Mouse (Mus musculus) intestine, embryonic 15.5 days (tissue): ENCODE measurements around the gene Tcf21. TPM values are rescaled to one million over a fixed set of nuclear protein-coding genes. Genes with fewer than 3 reads are reported as not detected.

Experiments used
- ATAC-seq: fragments of 200-750 bp; cut with Nextera tagmentation; 2 replicates; pipeline ENCODE4 v1.8.0; 2017; ENCODE audit warnings: moderate TSS enrichment, moderate library complexity
- H3K27ac ChIP-seq: fragments of 300-500 bp; sonication (generic); 2 replicates; pipeline ENCODE4 v1.5.1; 2015; ENCODE audit warnings: mild to moderate bottlenecking, inconsistent platforms
- H3K27me3 ChIP-seq: fragments of 300-500 bp; sonication (generic); replicated peaks from 2 replicates; pipeline ENCODE4 v1.6.1; 2015; ENCODE audit warnings: inconsistent platforms
- H3K36me3 ChIP-seq: fragments of 300-500 bp; sonication (generic); 2 replicates; pipeline ENCODE4 v1.6.1; 2015; ENCODE audit warnings: inconsistent platforms
- H3K4me1 ChIP-seq: fragments of 300-500 bp; sonication (generic); replicated peaks from 2 replicates; pipeline ENCODE4 v1.6.1; 2015; ENCODE audit warnings: inconsistent platforms
- H3K4me2 ChIP-seq: fragments of 300-500 bp; sonication (generic); replicated peaks from 2 replicates; pipeline ENCODE4 v1.6.1; 2015; ENCODE audit warnings: mild to moderate bottlenecking, inconsistent platforms
- H3K4me3 ChIP-seq: fragments of 300-500 bp; sonication (generic); replicated peaks from 2 replicates; pipeline ENCODE4 v1.5.1; 2015; ENCODE audit warnings: inconsistent platforms
- H3K9ac ChIP-seq: fragments of 300-500 bp; sonication (generic); 2 replicates; pipeline ENCODE4 v1.6.1; 2015; ENCODE audit warnings: inconsistent platforms
- H3K9me3 ChIP-seq: fragments of 300-500 bp; sonication (generic); 2 replicates; pipeline ENCODE4 v1.6.1; 2016; ENCODE audit warnings: inconsistent platforms
- WGBS: fragments of 180-500 bp; shearing (Covaris S2); methylation state at CpG from one replicate; pipeline ENCODE4 v1.1.7; 2015; 5-methylcytosine and 5-hydroxymethylcytosine counted together
- polyA plus RNA-seq: library from polyadenylated mRNA; unstranded; fragments of >200 nt; fragmentation: Nextera tagmentation; extraction: Ambion mirVana; gene quantifications from 2 replicates; pipeline ENCODE4 v1.2.1, GENCODE M21; 2015

Tcf21 gene
- 151 and 186 TPM in 2 replicates for polyA plus RNA-seq

DNA sequence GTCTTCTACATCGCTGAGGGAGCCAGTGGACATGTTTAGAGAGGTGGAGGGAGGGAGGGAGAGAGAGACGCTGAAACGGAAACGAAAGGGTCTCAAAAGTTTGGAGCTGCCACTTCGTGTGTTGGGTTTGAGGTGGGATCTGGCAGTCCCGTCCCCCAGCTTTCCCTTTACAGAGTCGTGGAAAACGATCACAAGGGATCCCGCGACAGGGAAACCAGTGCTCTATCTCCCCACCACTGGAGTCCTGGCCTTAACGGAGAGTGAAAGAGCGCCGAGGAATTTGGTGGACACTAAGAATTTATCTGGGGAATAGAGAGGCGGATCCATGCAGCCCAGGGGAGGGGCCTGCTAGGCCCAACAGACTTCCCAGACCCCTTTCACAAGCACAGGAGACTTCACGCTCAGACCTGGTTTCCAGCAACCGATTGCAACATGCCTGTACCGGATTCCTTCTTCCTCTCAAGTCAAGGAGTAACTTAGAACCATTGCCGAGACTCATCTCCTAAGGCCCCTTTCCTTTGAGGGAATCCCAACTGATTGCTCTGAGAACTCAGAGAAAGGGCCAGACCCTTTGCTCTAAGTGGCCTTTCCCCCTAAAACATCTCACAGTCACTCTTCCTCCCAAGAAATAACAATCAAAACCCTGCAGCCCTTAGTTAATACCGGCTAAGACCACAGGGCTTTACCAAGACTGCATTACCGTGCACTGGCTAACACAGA lies at the start of gene Tcf21:
TSS of gene Tcf21 (minus strand) at position 304 of the 720 bp plus-strand sequence.
- Histone ChIP-seq H3K27ac (peak within 1 kb of the TSS; percentile 91), H3K9ac (peak within 1 kb of the TSS; percentile 74), H3K4me3 (peak within 1 kb of the TSS; percentile 55), H3K9me3 (no peaks in the 10 kb centered on the region), H3K4me2 (peak within 1 kb of the TSS; percentile 48), H3K4me1 (peaks cover 3% of the 10 kb centered on the region; the same call in 1 of the 2 replicates), H3K36me3 (no peaks in the 10 kb centered on the region), H3K27me3 (peaks cover 13% of the 10 kb centered on the region)
- 9% methylated on average over 20 of the region's 20 CpGs for WGBS
- ATAC-seq, result peak; percentile 74

DNA sequence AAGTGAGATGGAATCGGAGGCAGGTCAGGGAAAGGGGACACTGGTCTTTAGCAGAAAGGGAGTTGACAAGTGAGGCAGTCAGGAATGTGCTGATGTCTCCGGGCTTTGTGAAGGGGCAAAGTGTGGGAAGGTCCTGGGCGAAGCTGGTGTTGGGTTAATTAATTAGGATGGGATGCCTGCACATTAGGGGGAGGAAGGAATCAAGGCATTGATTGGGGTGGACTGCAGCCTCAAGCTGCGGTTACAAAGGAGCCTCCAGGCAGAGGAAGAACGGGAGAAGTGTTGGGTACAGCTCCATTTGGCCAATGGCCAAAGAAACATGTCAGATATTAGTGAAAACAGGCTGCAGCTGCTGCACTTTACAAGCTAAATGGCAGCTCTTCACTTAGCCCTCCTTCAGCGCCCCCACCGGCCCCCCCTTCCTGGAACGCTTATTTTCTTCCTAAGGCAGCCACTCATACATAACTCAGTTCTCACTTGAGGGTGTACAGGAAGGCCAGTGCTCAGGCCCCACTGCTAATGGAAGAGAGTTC lies 48.5 kb upstream of the Tcf21 start:
- no peaks in the 10 kb centered on the region for H3K9me3 ChIP-seq
- no peak overlapping the region for H3K9ac ChIP-seq
- 31% methylated on average over 8 of the region's 8 CpGs for WGBS
- H3K4me1 ChIP-seq, result peaks cover 6% of the 10 kb centered on the region
- peak overlapping the region; percentile 52; the same call in 1 of the 2 replicates for H3K27ac ChIP-seq
- no peaks in the 10 kb centered on the region for H3K36me3 ChIP-seq
- H3K4me2 ChIP-seq, result peak overlapping the region; percentile 17; the same call in 1 of the 2 replicates
- no peaks in the 10 kb centered on the region for H3K27me3 ChIP-seq
- no peak overlapping the region for H3K4me3 ChIP-seq
- ATAC-seq, result peak; percentile 80

DNA sequence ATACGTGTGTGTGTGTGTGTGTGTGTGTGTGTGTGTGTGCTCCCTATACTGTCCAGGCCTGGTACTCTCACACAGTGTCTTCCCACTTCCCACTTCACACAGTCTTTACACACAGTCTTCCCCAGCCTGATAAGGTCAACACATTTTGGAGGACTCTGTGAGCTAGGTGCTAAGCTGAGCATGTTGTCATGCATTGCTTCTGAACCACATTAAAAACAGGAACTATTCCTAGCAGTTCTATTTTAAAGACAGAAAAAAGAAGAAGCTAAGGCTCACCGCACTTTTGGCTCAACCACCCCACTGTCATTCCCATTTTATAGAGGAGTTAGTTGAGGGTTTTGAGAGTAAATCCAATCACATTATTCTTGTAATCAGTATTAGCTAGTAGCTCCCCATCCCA lies 47.2 kb upstream of the Tcf21 start:
- Histone ChIP-seq H3K4me2 (no peak overlapping the region), H3K4me3 (no peak overlapping the region), H3K36me3 (no peaks in the 10 kb centered on the region), H3K27ac (no peak overlapping the region), H3K4me1 (peaks cover 6% of the 10 kb centered on the region), H3K9me3 (no peaks in the 10 kb centered on the region), H3K27me3 (no peaks in the 10 kb centered on the region), H3K9ac (no peak overlapping the region)
- 84% methylated on average over 2 of the region's 2 CpGs for WGBS
- no peak for ATAC-seq

DNA sequence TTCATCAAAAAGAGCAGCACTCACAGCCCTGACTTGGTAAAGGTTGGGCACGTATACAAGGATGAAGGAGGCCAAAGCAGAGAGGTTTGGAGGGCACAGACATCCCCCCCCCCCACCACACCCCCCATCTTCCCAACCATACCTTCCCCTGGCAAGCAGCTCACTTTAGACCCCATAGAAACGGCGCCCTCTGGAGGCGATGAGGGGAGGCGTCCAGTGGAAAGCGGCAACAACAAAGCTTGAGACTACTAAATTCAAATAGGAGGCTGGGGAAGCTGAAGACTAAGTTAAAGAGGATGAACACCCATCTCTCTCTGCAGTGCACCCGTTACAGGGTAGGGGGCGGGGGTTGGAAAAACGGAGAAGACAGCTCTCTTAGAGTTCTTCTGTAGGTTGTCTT lies 38.1 kb upstream of the Tcf21 start:
- no peak for ATAC-seq

DNA sequence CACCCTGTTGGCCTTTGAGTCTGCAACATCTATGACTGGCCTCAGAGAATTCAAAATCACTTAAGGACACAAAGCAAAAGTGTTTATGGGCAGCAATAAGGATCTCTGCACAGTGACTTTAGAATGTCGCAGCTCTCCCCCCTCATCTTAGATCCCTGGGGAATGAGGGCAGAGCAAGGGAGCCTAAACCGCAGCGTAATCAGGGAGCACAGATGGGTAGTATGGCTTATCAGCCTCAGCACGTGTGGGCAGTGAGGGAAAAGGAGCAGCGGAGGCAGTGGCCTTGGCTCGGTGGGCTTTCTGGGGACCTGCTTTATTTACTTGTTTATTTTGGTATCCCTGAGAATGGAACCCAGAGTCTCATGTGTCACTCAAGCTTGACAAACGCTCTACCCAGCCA lies 34.4 kb upstream of the Tcf21 start:
- no peak overlapping the region for H3K9ac ChIP-seq
- H3K36me3 ChIP-seq, result no peaks in the 10 kb centered on the region
- ATAC-seq, result no peak
- no peak overlapping the region for H3K4me2 ChIP-seq
- H3K27ac ChIP-seq, result no peak overlapping the region
- H3K9me3 ChIP-seq, result no peaks in the 10 kb centered on the region
- H3K27me3 ChIP-seq, result no peaks in the 10 kb centered on the region
- 37% methylated on average over 7 of the region's 7 CpGs for WGBS
- no peak overlapping the region for H3K4me3 ChIP-seq
- no peaks in the 10 kb centered on the region; the same call in 1 of the 2 replicates for H3K4me1 ChIP-seq

More for the DNA sequence above, 38.1 kb upstream of the Tcf21 start:
- Histone ChIP-seq H3K27ac (no peak overlapping the region), H3K9ac (no peak overlapping the region), H3K36me3 (no peaks in the 10 kb centered on the region), H3K4me3 (no peak overlapping the region), H3K27me3 (no peaks in the 10 kb centered on the region), H3K4me2 (no peak overlapping the region), H3K4me1 (no peaks in the 10 kb centered on the region; the same call in 1 of the 2 replicates), H3K9me3 (no peaks in the 10 kb centered on the region)
- WGBS, result 38% methylated on average over 9 of the region's 9 CpGs

DNA sequence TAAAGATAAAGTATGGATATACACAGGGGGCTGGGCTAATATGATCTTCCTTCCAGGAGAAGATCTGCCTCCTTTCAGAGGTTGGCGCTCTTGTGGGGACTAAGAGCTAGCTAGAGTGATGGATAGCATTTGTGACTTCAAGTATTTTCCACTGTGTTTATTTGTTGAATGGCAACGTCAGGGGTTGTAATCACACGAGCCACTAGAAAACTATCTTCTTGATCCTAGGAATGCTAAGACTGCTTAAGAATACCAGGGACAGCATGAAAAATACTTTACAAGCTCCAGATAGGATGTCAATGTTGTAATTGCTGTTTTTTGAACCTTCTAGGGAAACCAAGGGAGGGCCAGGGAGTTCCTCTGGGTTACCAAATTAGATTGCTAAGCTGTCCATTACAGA lies 25.4 kb upstream of the Tcf21 start:
- no peak overlapping the region for H3K27ac ChIP-seq
- peaks cover 8% of the 10 kb centered on the region for H3K27me3 ChIP-seq
- H3K36me3 ChIP-seq, result no peaks in the 10 kb centered on the region
- H3K9me3 ChIP-seq, result no peaks in the 10 kb centered on the region
- H3K4me2 ChIP-seq, result no peak overlapping the region
- peaks cover 8% of the 10 kb centered on the region; the same call in 1 of the 2 replicates for H3K4me1 ChIP-seq
- WGBS, result 21% methylated on average over 3 of the region's 3 CpGs
- no peak for ATAC-seq
- H3K4me3 ChIP-seq, result no peak overlapping the region
- H3K9ac ChIP-seq, result no peak overlapping the region

DNA sequence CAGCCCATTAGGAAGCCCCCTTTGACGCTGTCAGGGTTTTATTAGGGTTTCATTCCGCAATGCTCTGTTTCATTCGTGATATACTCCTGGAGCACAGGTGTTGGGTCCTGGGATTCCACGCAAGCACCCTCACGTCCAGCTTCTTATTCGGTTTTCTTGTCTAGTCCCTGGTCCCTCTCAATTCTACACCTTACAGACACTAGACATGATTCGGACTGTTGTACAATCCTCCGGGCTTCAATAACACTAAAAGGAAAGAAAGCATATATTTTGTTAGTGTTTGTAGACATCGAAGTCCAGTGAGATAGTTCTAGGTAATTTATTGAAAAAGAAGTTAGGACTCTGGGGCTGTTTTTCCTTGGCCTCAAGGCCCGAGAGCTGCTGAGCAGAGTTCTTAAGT lies 24.8 kb upstream of the Tcf21 start:
- no peaks in the 10 kb centered on the region for H3K9me3 ChIP-seq
- no peak overlapping the region for H3K9ac ChIP-seq
- peaks cover 8% of the 10 kb centered on the region for H3K27me3 ChIP-seq
- H3K36me3 ChIP-seq, result no peaks in the 10 kb centered on the region
- no peak overlapping the region for H3K27ac ChIP-seq
- H3K4me3 ChIP-seq, result no peak overlapping the region
- ATAC-seq, result no peak
- peaks cover 8% of the 10 kb centered on the region; the same call in 1 of the 2 replicates for H3K4me1 ChIP-seq
- WGBS, result 35% methylated on average over 10 of the region's 10 CpGs
- no peak overlapping the region for H3K4me2 ChIP-seq

DNA sequence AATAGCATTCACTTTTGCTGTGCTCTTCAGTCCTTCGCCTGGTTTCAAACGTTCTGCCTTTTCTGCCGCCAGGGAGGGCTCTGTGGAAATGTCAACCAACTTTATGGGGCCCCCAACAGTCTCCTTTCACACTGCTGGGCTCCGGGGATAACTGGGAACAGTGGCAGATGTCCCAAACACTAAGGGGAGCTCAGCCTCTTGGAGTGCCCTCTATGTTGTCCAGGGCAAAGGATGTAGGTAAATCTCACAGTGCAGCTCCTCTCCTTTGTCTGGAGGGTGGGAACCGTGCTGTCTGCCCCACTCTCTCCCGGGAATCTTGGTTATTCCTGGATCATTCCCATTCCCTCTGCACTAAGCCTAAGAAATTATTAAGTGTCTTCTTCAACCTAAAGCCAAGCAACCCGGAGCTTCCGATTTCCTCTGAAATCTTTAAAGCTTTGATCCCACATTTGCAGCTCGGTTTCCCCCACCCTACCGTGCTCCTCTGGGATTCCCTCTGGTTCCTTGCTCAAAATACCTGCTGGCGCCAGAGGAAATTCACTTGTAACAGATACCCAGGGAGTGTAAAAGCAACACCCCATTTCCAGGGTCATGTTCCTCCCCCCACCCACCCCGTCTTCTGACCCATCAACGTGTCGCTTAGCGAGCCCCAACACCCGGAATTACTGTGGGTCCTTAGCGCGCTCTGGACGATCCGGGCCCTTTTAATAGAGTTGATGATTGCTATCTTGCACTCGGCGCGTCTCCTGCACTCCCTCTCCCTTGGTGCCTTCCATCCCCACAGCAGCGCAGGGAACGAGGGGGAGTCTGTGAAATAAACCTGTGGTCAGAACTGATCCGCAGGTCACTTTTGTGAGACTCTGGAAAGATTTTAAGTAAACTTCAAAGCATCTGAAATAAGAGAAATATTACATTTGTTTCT lies 23.7 kb upstream of the Tcf21 start:
- Histone ChIP-seq H3K9ac (peak overlapping the region; percentile 20; the same call in 1 of the 2 replicates), H3K4me3 (0 out of 2 replicates have a peak overlapping the region, but pooled peaks have one; percentile 2), H3K4me2 (peak overlapping the region; percentile 48), H3K9me3 (no peaks in the 10 kb centered on the region), H3K4me1 (peaks cover 8% of the 10 kb centered on the region; the same call in 1 of the 2 replicates), H3K27me3 (peaks cover 8% of the 10 kb centered on the region), H3K36me3 (no peaks in the 10 kb centered on the region), H3K27ac (no peak overlapping the region)
- no peak for ATAC-seq
- WGBS, result 9% methylated on average over 26 of the region's 26 CpGs

DNA sequence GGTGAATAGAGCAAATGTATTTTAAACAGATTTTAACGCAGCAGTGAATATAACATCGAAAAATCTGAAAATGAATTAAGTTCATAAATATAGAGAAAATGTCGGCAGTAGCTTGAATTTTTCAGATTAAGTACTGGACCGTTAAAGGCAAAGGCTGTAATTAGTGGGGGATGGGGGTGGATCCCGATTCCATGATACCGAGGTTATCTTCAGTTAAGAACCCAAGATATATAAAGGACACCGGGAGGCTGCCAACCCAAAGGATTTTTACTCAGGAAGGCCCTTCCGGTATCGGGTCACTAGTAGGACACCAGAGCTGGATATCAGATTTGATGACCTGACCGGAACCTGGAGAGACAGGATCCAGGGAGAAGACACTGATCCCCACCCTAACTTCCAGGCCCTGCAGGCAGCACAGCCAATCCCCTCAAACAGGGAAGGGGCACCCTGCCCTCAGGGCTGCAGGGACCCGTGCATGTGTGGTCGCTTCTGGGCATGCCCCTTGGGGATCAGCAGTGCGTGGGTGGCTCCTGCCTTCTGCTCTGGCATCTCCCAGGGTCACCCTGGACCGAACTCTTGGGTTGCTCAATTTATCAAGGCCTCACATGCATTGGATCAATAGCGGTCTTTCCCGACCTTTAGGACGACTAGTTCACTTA lies 22.9 kb upstream of the Tcf21 start:
- no peak for ATAC-seq
- H3K9me3 ChIP-seq, result no peaks in the 10 kb centered on the region
- WGBS, result 22% methylated on average over 17 of the region's 17 CpGs
- H3K9ac ChIP-seq, result no peak overlapping the region
- H3K27ac ChIP-seq, result no peak overlapping the region
- H3K27me3 ChIP-seq, result peaks cover 8% of the 10 kb centered on the region
- peaks cover 8% of the 10 kb centered on the region; the same call in 1 of the 2 replicates for H3K4me1 ChIP-seq
- no peaks in the 10 kb centered on the region for H3K36me3 ChIP-seq
- H3K4me2 ChIP-seq, result peak overlapping the region; percentile 48; the same call in 1 of the 2 replicates
- H3K4me3 ChIP-seq, result no peak overlapping the region

DNA sequence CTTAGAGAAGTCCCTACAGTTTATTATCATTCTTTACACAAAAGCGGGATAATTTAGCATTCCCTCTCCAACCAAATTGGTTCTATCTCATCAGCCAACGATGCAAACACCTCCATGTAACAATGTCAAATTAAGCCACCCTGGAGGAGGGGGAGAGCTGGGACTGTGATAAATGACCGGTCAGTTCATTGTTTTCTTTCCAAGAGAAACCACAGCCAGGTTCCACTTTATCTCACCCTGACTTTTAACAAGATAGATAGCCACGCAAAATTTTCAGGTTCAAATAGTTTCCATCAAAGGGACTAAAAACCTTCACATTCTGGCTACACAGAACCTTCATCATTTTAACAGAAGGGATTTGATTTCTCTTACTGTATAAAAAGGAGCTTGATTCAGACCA lies 22.1 kb upstream of the Tcf21 start:
- Histone ChIP-seq H3K36me3 (no peaks in the 10 kb centered on the region), H3K4me3 (no peak overlapping the region), H3K4me2 (no peak overlapping the region), H3K27ac (no peak overlapping the region), H3K4me1 (peaks cover 8% of the 10 kb centered on the region; the same call in 1 of the 2 replicates), H3K9me3 (no peaks in the 10 kb centered on the region), H3K9ac (no peak overlapping the region), H3K27me3 (peaks cover 8% of the 10 kb centered on the region)
- 22% methylated on average over 4 of the region's 4 CpGs for WGBS
- no peak for ATAC-seq

DNA sequence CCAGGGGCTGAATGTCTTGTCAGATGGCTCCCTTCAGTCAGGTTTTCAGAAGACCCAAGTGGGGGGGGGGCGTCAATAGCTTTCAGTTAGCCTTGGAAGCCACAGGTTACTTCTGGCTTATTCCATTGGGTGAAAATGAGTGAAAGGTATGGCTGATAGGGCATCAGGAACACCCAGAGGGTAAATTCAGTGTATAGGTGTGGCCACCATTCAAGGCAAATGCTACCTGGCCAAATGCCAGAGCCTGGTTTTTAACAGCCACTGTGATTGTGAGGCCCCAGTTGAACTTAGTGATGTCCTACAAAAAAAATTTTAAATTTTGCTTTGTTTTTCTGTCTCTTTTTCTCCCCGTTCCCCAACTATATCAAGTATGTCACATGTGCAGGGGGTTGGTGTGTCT lies 6.3 kb upstream of the Tcf21 start:
- H3K9ac ChIP-seq, result no peak overlapping the region
- H3K27ac ChIP-seq, result no peak overlapping the region
- ATAC-seq, result no peak
- no peak overlapping the region for H3K4me3 ChIP-seq
- H3K9me3 ChIP-seq, result no peaks in the 10 kb centered on the region
- 78% methylated on average over 2 of the region's 2 CpGs for WGBS
- H3K4me1 ChIP-seq, result peaks cover 3% of the 10 kb centered on the region; the same call in 1 of the 2 replicates
- H3K4me2 ChIP-seq, result no peak overlapping the region
- H3K27me3 ChIP-seq, result no peaks in the 10 kb centered on the region
- H3K36me3 ChIP-seq, result no peaks in the 10 kb centered on the region
